Mouse (Mus musculus) adrenal gland, adult 8-10 months (tissue): ENCODE measurements around the gene Higd1a. TPM values are rescaled to one million over a fixed set of nuclear protein-coding genes. Genes with fewer than 3 reads are reported as not detected.
A peak's percentile ranks its signal among the peaks of the same experiment; 100 is the strongest.

ENCODE experiments used
- DNase-seq: peaks from one replicate; pipeline ENCODE4 v3.0.0; 2022
- total RNA-seq, 4 experiments: library from RNA; stranded (reverse); gene quantifications; 2 replicates each; pipeline ENCODE4 v1.2.4; 2022

The Higd1a gene
- total RNA-seq, result 100 to 1,000 TPM in 1 of 4 experiments, 10 to 100 TPM in 3; 86.5 to 102 (median 87.4) TPM

DNA sequence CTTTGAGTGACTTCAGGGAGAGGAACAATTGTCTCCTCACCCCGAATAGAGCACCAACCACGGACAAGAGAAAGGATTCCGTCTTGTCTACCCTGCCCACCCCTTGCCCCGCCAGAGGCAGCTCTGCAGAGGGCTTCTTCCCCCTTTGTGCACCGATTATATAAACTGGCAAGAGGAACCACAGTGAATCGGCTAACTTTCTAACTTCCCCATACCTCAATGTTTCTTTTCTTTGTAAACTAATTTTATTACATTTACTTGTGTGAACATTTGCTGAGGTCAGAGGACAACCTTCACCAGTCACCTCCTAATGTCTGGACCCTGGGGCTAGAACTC lies at the start of gene Higd1a:
TSS of gene Higd1a (minus strand) at position 210 of the 336 bp plus-strand sequence.
- no peak for DNase-seq

DNA sequence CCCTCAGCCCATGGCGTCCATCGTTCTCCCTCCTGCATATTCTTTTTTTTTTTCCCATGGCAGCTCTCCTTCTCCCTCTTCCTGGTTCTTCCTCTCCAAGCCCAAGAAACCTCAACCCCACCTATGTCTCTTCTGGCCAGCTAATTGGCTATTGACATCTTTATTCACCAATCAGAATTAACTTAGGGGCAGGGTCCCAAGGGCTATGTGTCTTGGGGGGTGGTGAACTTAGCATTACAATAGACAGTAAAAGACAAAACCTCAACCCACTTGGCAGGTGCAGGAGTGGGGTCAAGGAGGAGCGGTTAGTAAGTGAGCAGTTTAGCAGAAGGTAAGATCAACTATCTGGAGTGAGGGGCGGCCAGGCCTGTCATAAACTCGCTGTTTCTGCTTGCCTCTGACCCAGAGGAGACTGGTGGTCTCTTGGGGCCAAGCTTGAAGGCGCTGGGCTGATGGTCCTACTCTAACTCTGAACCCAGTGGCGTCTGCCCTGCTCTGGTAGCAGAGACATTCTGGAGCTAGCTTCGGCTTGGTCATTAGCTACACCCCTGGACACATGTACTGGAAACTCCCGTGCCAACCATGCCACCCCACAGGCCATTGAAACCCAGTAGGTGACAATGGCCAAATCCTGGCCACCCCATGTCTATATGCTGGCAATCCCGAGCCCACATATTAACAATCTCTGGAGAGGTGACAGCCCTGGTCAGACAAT lies 49.4 kb upstream of the Higd1a start:
- DNase-seq, result no peak

DNA sequence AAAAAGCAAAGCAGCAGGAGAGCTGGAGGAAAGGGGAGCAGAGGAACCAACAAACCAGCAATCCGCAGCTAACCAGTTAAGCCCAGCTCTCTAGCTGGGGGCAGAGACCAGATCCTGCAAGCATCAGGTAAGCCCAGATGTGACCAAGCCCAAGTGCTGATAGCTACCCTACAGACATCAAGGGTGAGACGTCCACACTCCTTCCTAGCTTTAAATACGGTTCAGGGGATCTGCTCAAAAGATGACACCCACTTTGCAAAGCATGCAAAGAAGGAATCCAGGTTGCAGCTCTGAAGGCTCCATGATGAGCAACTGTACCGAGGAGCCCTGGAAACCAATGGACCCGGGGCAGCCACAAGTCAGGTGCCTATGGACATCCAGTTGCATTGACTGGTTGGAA lies 48.3 kb upstream of the Higd1a start:
- DNase-seq, result peak; percentile 2

DNA sequence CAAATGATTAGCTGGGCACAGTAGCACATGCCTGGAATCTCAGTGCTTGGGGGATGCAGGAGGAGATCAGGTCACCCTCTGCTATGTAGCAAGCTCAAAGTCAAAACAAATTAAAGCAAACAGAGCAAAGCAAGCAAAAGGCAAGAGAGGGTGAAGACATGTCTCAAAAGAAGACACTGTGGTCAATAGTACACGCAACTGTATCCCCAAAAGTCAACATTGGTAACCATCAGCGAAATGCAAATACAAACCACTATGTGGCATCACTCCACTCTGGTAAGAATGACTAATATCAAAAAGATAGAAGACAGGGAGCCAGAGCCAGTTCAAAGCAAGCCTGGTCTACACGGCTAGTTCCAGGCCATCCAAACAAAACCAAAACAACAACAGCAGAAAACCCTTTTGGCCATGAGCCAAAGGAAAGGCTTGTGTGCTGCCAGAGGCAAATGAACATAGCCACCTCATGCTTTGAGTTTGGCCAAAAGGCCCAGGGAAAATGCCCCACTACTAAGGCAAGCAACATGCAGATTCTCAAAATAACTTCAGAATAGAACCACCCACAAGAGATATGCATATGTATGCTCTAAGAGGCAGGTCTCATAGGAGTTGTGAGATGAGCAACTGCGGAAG lies 47.5 kb upstream of the Higd1a start:
- peak; percentile 5 for DNase-seq

DNA sequence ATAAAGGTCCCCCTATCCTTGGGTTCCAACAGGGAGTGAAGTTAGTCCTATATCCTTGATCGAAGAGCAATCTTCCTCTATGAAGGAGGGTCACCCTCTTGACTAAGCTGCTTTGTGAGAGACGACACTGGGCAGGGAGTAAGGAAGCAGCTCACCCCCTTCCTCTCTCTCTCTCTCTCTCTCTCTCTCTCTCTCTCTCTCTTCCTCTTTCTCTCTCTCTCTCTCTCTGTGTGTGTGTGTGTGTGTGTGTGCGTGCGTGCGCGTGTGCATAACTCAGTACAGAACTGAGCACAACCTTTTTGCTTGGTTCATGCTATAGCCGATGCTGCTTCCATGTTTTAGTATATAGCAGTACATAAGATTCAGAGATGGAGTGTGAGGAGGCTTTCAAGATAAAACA lies 46.8 kb upstream of the Higd1a start:
- no peak for DNase-seq

DNA sequence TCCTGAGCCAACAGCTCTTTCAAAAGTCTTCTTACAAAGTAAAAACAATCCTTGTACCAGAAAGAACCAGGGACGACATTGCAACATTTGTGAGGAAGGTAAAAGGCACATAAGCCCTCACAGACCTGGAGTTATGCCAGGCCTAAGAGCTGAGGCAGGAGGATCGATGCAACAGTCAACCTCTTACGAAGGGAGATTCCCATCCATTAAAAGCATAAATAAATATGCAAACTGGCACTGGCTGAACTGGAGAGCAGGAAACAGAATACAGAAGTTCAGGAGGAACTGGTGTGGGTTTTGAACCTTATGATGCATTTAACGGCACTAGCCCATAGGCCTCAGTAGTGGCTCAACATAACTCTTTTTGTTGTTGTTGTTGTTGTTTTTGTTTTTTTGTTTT lies 46.2 kb upstream of the Higd1a start:
- DNase-seq, result no peak

DNA sequence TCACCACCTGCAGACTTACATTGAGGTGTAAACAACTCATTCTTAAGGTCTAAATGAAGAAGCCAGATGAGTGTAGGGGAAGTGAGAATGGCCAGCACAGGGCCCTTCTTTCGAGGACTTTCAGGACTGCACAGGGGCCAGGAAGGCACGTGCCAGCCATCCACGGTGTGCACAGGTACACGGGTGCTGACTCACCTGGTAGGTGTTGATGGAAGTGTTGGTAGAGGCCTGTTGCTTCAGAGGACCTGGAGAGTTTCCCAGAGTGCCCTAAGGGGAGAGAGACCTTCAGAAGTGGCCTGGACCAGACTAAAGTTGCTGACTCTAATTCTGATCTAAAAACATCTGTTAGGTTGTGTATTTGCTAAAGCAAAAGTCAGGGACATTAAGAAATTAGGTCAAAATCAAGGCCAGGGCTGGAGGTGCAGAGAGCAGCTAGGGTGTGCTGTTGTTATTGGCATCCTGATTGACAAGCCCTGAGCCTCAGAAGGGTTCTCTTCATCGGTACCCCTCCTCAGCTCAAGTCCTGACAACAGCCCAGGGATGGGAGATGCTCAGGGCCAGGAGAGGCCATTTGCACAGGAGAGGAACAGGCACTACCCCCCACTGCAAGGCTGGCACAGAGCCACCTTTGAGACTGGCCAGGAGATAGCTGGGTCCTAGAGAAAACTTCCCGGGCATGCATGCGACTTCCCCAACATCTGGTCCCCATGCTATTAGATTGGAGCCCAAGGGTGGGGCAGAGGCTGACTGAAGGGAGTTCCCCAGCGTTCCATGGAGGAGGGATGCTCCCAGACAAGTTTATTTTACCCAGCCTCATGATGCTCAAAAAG lies 45.5 kb upstream of the Higd1a start:
- DNase-seq, result peak; percentile 51

DNA sequence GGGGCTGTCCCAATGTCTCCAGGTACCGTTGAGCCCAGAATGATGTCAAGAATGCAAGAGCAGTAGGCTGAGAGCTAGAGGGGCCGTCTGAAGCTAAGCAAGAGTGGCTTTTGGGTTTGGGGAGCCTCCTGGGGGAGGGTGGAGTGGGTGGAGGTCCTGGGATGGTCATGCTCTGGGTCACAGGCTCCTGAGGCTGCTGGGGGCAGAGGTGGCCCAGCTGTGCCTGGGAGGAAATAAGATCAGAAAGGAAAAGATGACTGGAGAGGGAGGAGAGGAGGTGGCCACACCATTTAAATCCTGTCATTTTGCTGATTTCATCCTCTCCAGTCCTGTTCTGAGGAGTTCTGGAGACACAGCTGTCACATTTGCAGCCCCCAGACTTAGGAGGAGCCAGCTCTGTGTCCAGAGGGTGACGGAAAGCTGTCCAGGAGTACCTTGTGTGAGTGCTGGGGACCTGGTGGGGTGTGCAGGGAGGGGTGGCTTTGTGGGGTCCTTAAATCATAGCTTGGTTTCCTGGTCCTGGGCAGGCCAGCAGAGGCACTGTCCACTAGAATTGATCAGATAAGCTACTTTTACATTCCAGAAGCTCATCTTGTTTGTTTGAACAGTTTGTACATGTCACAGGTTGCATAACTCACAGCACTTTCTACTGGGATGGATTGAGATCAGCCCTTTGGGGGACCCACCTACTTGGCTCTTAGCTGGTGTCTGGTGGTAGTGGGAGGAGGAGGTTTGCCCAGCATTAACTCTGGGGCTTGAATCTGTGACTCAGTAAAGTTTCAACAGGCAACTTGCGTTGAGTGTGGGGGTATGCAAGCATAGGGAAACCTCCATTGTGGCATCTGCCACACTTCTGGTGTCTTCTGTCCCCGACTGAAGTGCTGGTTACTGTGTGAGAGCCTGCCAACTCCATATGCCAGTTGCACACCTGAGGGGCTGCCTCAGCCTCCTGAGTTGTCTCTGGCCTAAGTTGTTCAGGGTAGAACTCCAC lies 43.8 kb upstream of the Higd1a start:
- peak; percentile 5 for DNase-seq

DNA sequence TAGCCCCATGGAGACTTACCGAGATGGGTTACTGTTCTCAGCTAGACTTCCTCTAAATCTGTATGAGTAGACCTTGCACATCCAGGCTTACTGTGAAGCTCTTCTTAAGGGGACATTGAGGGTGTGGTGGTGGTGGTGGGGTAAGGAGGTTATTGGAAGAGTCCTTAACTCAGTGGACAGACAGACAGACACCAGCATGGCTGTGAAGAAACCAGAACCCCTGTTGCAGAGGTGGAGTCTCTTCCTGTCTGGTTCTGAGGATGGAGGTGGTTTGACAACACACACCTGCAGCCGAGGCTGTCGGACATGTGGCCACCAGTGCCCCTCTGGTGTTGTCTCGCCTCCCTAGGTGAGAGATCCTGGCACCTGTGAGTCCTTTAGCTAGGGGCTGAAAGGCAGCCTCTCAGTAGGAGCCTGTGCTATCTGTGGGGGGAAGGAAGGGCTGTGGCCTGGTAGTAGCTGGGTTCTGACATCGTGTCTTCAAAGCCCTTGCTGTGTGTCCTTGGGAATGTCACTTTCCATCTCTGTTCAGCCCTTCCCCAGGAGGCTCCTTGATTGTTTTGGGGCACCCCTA lies 42.2 kb upstream of the Higd1a start:
- peak; percentile 0 for DNase-seq

DNA sequence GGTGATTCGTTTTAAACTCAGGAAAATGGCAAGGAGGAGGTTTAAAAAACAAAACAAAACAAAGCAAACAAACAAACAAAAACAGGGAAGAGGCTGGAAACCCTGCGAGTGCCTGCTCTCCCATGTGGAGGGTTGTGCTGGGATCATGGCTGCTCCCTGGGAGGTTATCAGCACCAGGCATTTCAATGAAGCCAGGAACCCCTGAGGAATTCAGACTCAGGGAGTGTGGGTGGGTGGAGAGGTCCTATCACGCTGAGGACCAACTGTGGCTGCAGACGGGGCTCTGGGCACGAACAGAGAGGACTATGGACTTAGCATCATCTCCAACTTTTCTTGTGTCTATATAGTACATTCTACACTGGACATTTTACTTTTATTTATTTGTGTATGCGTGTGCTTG lies 41.1 kb upstream of the Higd1a start:
- no peak for DNase-seq

DNA sequence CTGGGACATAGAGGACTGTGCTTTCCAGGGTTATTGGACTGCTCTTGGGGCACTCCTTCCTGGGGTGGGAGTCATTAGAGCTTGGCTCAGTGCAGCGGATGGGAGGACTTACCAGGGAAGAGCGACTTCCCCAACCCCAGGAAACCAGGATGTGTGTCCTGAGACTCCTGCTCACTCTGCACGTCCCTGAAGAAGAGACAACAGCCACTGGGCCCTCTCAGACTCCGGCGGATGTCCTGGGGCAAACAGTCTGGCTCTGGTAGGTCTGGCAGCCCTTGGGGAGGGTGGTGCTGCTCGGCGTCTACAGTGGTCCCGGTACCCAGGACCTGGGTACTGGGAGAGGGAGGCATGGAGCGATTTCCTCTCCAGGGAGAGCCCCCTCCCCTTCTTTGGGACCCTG lies 40.1 kb upstream of the Higd1a start, which contains the start of gene Ackr2:
TSS of gene Ackr2 (plus strand) at position 111 of the 400 bp plus-strand sequence.
- peak; percentile 5 for DNase-seq

DNA sequence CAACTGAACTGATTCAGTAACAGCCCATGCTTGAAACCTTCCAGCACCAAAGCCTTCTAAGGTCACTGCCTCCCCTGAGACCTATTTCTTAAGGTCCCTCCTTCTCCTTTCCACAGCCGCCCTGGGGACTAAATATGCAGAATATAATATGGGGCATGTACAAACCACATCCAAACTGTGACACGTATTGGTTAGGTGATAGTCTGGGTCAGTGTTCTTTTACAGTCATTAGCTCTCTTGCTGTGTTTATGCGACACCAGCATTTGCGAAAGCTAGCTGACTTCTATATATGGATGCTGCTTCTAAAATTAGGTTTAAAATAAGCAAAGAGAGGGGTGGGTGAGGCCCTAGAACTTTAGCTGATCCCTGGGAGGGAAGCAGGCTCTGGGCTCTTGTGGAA lies 38.7 kb upstream of the Higd1a start:
- peak; percentile 0 for DNase-seq

DNA sequence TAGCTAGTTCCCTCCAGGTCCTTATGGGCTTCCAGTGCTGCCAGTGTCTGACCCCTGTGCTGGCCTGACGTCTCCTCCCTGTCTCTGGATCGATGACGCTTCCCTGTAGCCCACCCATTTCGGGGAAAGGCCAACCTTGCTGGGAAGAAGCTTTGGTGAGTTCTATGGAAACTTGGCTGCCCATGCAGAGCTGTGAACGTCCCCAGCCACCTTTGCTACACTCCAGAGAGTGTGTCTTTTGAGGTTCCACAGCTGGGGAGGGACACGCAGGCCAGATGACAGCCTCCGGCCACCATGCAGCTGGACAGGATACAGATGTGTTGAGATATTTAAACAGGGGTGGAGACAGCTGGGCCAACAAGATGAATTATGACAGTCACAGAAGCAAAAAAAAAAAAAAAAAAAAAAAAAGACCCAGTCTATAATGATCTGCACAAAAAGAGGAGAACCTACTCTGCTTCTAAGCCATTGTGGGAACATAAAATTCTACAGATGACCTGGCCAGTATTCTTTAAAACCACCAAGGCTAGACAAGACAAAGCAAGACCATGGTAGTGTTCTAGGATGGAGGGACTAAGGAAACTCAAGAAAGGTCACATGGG lies 37.3 kb upstream of the Higd1a start:
- peak; percentile 5 for DNase-seq

DNA sequence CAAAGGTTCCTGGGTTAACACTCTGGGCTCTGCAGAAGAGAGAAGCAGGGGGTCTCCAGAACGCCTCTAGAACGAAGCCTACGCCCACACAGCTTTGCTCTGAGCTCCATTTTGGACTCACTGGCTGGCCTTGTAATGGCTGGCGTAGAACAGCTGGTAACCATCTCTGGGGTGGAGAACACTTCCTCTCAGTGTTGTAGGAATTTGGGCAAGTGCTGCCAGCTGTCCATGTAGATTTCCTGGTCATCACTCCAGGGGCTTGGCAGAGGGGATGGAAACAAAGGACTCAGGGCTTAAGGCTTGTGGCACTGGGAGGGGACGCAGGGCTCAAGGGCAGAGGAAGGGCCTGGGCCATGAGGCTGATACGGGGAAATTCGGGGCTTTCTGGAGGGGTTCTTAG lies 36.3 kb upstream of the Higd1a start:
- peak; percentile 1 for DNase-seq

DNA sequence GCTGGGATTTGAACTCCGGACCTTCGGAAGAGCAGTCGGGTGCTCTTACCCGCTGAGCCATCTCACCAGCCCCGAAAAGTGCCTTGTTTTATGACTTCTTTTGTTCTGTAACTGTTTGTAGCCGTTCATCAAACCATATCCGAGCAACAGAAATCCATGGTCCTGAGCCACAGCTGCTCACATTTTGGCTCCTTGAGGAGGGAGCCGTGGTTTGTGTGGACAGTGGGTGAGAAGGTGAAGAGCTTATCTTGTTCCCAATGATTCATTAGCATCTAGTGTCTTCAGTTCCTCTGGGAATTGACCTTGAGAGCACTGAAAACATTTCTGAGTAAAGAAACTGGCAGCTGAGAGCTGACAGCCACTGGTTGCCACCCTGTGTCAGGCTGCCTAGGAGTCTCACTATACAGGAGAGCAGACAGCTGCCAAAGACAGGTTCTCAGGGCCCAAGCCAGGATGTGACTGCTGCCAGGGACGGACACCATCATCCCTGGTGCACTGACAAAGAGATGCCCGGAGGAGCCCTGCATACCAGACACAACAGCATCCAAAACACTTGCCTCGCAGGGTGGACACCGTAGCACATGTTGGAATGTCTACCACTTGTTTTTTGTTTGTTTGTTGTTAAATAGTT lies 34.0 kb upstream of the Higd1a start:
- peak; percentile 39 for DNase-seq

DNA sequence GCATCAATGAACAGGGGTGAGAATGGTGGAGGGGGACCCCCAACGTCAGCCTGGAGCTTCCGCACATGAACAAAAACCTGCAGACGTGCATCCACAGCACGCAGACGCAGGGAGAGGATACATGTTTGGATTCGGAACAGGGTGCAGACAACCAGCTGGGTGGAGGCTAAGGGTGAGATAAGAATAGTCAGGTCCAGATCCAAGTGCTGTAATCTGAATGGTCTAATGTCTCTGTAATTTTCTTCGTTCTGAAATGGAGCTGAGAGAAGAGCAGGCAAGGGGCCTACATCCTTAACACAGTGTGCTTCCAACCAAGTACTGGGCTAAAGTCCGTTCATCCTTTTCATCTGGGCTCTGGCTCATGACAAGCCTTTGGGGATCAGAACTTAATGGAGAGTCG lies 33.1 kb upstream of the Higd1a start:
- peak; percentile 25 for DNase-seq

DNA sequence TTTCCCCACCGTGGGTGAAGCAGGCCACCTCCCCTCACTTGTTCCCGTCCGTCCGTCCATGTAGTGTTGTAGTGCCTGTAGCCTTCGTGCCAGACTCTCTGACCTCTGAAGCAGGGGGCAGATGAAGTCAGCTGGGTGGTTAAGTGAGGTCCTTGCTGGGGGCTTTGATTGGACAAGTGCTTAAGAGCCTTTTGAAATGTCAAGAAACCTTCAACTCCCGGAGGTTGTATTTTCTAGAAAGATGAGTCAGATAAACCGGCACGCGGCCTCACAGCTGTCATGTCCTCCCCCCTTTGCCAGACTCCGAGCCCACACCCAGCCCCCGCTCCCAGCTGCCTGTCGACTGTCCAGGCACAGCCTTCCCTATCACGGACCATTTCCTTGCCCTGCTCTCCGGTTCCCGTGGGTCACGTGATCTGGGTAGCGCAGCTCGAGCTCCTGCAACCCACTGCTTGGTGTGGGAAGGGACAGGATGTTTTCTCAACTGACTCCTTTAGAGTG lies 32.3 kb upstream of the Higd1a start:
- peak; percentile 90 for DNase-seq

DNA sequence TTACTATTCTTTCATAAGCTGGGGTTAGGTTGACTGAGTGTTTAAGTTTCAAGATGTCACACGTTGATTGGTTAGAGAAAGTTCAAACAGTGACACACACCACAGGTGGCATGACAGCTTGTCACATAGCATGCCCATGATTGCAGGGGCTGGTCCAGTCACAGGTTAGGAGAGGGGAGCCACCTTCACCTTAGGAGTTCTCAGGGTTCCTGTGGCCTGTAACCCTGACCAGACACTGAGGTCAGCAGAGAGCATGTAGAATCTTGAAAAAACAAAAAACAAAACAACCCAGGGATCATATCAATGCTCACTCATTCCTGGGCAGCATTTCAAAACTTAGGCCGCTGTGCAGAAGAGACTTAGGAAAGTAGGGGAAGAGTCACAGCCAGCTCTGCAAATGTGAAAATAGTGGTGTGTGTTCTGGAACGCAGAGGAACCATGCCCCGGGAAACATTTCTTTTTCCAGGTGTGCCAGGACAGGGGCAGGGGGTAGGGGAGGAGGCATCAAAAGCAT lies 31.8 kb upstream of the Higd1a start:
- DNase-seq, result peak; percentile 56

DNA sequence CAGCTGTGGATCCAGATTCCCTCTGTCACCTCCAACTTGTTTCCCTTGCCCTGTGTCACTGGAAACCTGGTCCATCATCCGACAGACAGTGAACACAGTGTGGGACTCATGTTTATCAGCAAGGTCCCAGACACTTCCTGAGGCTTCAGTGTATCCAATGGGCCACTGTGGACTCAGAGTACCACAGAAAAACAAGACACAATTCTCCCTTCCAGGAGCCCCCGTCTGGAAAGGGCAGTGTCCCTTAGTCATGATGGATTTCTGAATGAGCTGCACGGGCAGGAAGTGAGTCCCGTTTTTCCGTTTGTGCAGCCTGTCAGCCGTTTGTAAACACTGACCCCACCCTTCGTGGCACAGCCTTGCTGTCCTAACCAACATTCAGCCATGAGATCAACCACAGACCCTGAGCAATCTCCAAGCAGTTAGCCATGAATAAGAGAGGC lies 23.9 kb upstream of the Higd1a start:
- DNase-seq, result no peak

DNA sequence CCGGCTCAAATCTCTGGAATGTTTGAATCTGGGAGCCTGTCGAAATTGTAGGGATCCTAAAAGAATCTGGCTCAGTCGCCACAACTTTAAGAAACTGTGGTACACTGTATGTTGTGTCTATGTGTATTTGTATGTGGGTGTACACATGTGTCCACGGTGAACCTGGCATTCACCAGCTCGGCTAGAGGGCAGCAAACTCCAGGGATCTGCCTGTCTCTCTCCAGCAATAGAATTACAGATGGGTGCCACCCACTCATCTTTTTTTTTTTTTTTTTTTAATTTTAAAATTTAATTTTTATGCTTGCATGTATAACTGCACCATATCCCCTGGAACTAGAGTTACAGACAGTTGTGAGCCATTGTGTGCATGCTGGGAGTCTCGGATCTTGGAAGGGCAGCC lies 23.1 kb upstream of the Higd1a start:
- no peak for DNase-seq
